Mouse (Mus musculus) lung, embryonic 14.5 days (tissue): Measurements from ENCODE around the gene Inpp5f. TPM values are rescaled to one million over a fixed set of nuclear protein-coding genes. Genes with fewer than 3 reads are reported as not detected.
"Not testable (repeated sequence)": the region's sequence is repeated elsewhere in the genome, so short reads cannot be mapped to it uniquely, and the experiment has no call there.

ENCODE experiments used
- ATAC-seq: fragments of 200-750 bp; cut with Nextera tagmentation; 2 replicates; pipeline ENCODE4 v1.8.0; 2017; ENCODE audit warnings: mild to moderate bottlenecking, moderate TSS enrichment, moderate library complexity; ENCODE audit not compliant: insufficient read depth
- DNase-seq: peaks from one replicate; pipeline ENCODE4 v3.0.0-alpha.2; 2015
- H3K27ac ChIP-seq: fragments of 300-500 bp; sonication (generic); 2 replicates; pipeline ENCODE4 v1.5.1; 2014; ENCODE audit warnings: low read depth, mild to moderate bottlenecking, moderate library complexity
- H3K27me3 ChIP-seq: fragments of 300-500 bp; sonication (generic); 2 replicates; pipeline ENCODE4 v1.6.1; 2014; ENCODE audit warnings: low read length, control low read depth; ENCODE audit not compliant: insufficient read depth
- H3K36me3 ChIP-seq: fragments of 300-500 bp; sonication (generic); 2 replicates; pipeline ENCODE4 v1.6.1; 2014; ENCODE audit warnings: control low read depth; ENCODE audit not compliant: insufficient read depth
- H3K4me1 ChIP-seq: fragments of 300-500 bp; sonication (generic); 2 replicates; pipeline ENCODE4 v1.6.1; 2014; ENCODE audit warnings: antibody characterized with exemption, control low read depth; ENCODE audit not compliant: insufficient read depth
- H3K4me2 ChIP-seq: fragments of 300-500 bp; sonication (generic); 2 replicates; pipeline ENCODE4 v1.6.1; 2014; ENCODE audit warnings: mild to moderate bottlenecking
- H3K4me3 ChIP-seq: fragments of 300-500 bp; sonication (generic); 2 replicates; pipeline ENCODE4 v1.5.1; 2014; ENCODE audit warnings: low read depth, low read length
- H3K9ac ChIP-seq: fragments of 300-500 bp; sonication (generic); 2 replicates; pipeline ENCODE4 v1.6.1; 2014
- H3K9me3 ChIP-seq: fragments of 300-500 bp; sonication (generic); 2 replicates; pipeline ENCODE4 v1.6.1; 2016; ENCODE audit warnings: low read depth, low read length, control low read depth
- CTCF ChIP-seq: IDR thresholded peaks from 2 replicates; pipeline ENCODE4 v1.5.1; 2016; ENCODE audit warnings: antibody characterized with exemption, low read depth
- WGBS: fragments of 180-500 bp; shearing (Covaris S2); extraction: QIAGEN DNeasy Blood & Tissue Kit; methylation state at CpG from one replicate; pipeline ENCODE4 v1.1.7; 2014; 5-methylcytosine and 5-hydroxymethylcytosine counted together
- polyA plus RNA-seq: library from polyadenylated mRNA; unstranded; fragments of >200 nt; fragmentation: Nextera tagmentation; extraction: Ambion mirVana; gene quantifications from 2 replicates; pipeline ENCODE4 v1.2.1, GENCODE M21; 2014

Gene Inpp5f
- polyA plus RNA-seq, 1 experiment from 2014 or later = 28.2 TPM

- ATAC-seq (no peak), DNase-seq (no peak)
- Histone ChIP-seq H3K27ac (no peak overlapping the region), H3K4me3 (no peak overlapping the region), H3K4me1 (no peaks in the 10 kb centered on the region), H3K9me3 (peaks cover 12% of the 10 kb centered on the region; the same call in 1 of the 2 replicates), H3K9ac (no peak overlapping the region), H3K27me3 (no peaks in the 10 kb centered on the region), H3K36me3 (peaks cover 47% of the 10 kb centered on the region), H3K4me2 (no peak overlapping the region)
- TF ChIP-seq CTCF = no peak
- WGBS = 86% methylated on average over 8 of the region's 8 CpGs
These were observed 78.2 kb downstream of the Inpp5f start for GRCm38 (mm10) chr7:128689347-128689746.

- ATAC-seq = no peak
These were observed 78.9 kb downstream of the Inpp5f start for GRCm38 (mm10) chr7:128690070-128690469.

GRCm38 (mm10) chr7:128690796-128691195 lies 79.7 kb downstream of the Inpp5f start:
- Histone ChIP-seq H3K27me3 (no peaks in the 10 kb centered on the region), H3K27ac (no peak overlapping the region), H3K4me2 (no peak overlapping the region), H3K36me3 (peaks cover 45% of the 10 kb centered on the region), H3K9ac (no peak overlapping the region), H3K9me3 (peaks cover 12% of the 10 kb centered on the region; the same call in 1 of the 2 replicates), H3K4me3 (no peak overlapping the region), H3K4me1 (no peaks in the 10 kb centered on the region)
- no peak for TF ChIP-seq CTCF
- WGBS = 73% methylated on average over 7 of the region's 7 CpGs
- no peak for ATAC-seq
- no peak for DNase-seq

More at GRCm38 (mm10) chr7:128690070-128690469, 78.9 kb downstream of the Inpp5f start:
- TF ChIP-seq CTCF = peak; percentile 91
- Histone ChIP-seq H3K4me2 (no peak overlapping the region), H3K36me3 (peaks cover 47% of the 10 kb centered on the region), H3K4me3 (no peak overlapping the region), H3K9me3 (peaks cover 12% of the 10 kb centered on the region; the same call in 1 of the 2 replicates), H3K27me3 (no peaks in the 10 kb centered on the region), H3K27ac (no peak overlapping the region), H3K4me1 (no peaks in the 10 kb centered on the region), H3K9ac (no peak overlapping the region)
- DNase-seq = peak; percentile 90
- 17% methylated on average over 7 of the region's 7 CpGs for WGBS

- TF ChIP-seq CTCF = no peak
- Histone ChIP-seq H3K27me3 (no peaks in the 10 kb centered on the region), H3K4me2 (no peak overlapping the region), H3K27ac (no peak overlapping the region), H3K9me3 (peaks cover 12% of the 10 kb centered on the region; the same call in 1 of the 2 replicates), H3K4me1 (no peaks in the 10 kb centered on the region), H3K9ac (no peak overlapping the region), H3K36me3 (peaks cover 44% of the 10 kb centered on the region), H3K4me3 (no peak overlapping the region)
- no peak for DNase-seq
- WGBS = 89% methylated on average over 7 of the region's 7 CpGs
- no peak for ATAC-seq
These were observed 81.0 kb downstream of the Inpp5f start for GRCm38 (mm10) chr7:128692163-128692562.

GRCm38 (mm10) chr7:128694848-128695247 lies 83.7 kb downstream of the Inpp5f start:
- 83% methylated on average over 10 of the region's 10 CpGs for WGBS
- Histone ChIP-seq H3K4me3 (no peak overlapping the region), H3K9me3 (no peaks in the 10 kb centered on the region), H3K27me3 (no peaks in the 10 kb centered on the region), H3K27ac (no peak overlapping the region), H3K9ac (no peak overlapping the region), H3K4me2 (no peak overlapping the region), H3K36me3 (peaks cover 69% of the 10 kb centered on the region), H3K4me1 (no peaks in the 10 kb centered on the region)
- DNase-seq (no peak), ATAC-seq (no peak)
- no peak for TF ChIP-seq CTCF

- not testable (repeated sequence) for H3K4me3 ChIP-seq, H3K4me2 ChIP-seq, H3K27ac ChIP-seq, DNase-seq, H3K9ac ChIP-seq, ATAC-seq, H3K4me1 ChIP-seq, H3K9me3 ChIP-seq, H3K27me3 ChIP-seq
- 79% methylated on average over 6 of the region's 6 CpGs for WGBS
- peaks cover 89% of the 10 kb centered on the region for H3K36me3 ChIP-seq
These were observed 88.8 kb downstream of the Inpp5f start for GRCm38 (mm10) chr7:128699959-128700358.

- ATAC-seq (peak; percentile 87), DNase-seq (peak; percentile 88)
- no peaks in the 10 kb centered on the region for H3K4me1 ChIP-seq
- no peaks in the 10 kb centered on the region for H3K9me3 ChIP-seq
- TF ChIP-seq CTCF = peak; percentile 98
- 26% methylated on average over 4 of the region's 4 CpGs for WGBS
- no peaks in the 10 kb centered on the region for H3K27me3 ChIP-seq
- H3K27ac ChIP-seq = no peak overlapping the region
- peaks cover 95% of the 10 kb centered on the region for H3K36me3 ChIP-seq
- no peak overlapping the region for H3K9ac ChIP-seq
- no peak overlapping the region for H3K4me2 ChIP-seq
- H3K4me3 ChIP-seq = no peak overlapping the region
These were observed 94.6 kb downstream of the Inpp5f start for GRCm38 (mm10) chr7:128705735-128706134.

GRCm38 (mm10) chr7:128717991-128718390 lies 106.9 kb downstream of the Inpp5f start:
- no peak overlapping the region for H3K27ac ChIP-seq
- peaks cover 92% of the 10 kb centered on the region for H3K36me3 ChIP-seq
- no peak for TF ChIP-seq CTCF
- no peak overlapping the region for H3K4me3 ChIP-seq
- no peaks in the 10 kb centered on the region for H3K9me3 ChIP-seq
- no peaks in the 10 kb centered on the region for H3K4me1 ChIP-seq
- H3K4me2 ChIP-seq = no peak overlapping the region
- H3K9ac ChIP-seq = no peak overlapping the region
- no peaks in the 10 kb centered on the region for H3K27me3 ChIP-seq
- 36% methylated on average over 4 of the region's 4 CpGs for WGBS
- peak; percentile 54 for DNase-seq
- no peak for ATAC-seq
